Mouse (Mus musculus) bone marrow, adult 2 months (tissue): Measurements from ENCODE around the gene Atp2a2.

Experiments used
- CTCF ChIP-seq: fragments of 200-500 bp; IDR thresholded peaks from 2 replicates; pipeline ENCODE4 v1.5.1; 2011; ENCODE audit warnings: low read length, control low read depth; ENCODE audit not compliant: control insufficient read depth, insufficient read depth
- POLR2A ChIP-seq: fragments of 200-500 bp; IDR thresholded peaks from 2 replicates; pipeline ENCODE4 v1.6.1; 2011; ENCODE audit warnings: low read depth, mild to moderate bottlenecking, control low read depth, low read length, borderline replicate concordance; ENCODE audit not compliant: control insufficient read depth

DNA sequence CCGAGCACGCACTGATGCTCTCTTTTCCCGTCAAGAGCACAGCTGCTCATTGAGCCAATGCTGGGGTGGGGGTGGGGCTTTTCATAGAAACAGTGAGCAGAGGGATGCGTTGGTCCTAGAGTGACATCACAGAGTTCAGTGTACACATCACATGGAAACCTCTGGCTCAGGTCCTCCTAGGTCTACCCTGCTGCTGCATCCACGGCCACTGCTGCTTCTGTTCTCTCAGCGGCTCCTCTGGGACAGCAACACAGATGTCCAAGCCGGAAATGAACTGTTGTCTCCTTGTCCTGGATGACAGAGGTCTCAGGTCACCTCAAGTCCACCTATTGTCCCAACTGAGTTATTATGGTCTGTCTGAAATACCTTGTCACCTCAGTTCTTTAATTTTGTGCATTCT, 52.1 kb downstream of the Atp2a2 start:
- TF ChIP-seq CTCF (no peak), POLR2A (no peak)
